Comparison of ENCODE assay signal across 8 mouse cellular contexts in the genomic region with DNA sequence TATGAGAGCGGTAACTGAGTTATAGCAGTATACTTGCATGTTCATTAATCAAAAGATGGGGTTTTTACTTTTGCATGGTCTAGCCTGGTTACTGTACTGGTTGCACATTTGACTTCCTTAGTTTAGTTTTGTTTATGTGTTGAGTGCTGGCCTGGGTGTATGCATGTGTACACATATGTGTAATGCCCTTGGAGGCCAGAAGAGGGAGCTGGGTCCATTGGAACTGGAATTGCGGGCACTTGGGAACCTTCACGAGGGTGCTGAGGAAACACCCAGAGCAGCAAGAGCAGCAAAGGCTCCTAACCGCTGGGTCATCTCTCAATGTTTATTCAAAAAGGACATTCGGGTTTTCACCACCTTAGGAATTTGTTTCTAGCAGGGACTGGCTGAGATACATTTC.
DNase-seq lines count a peak whose midpoint lies in the region; ATAC-seq lines count a peak whose summit lies in the region.

No protein-coding gene starts in this region.

- no peaks in the 10 kb centered on the region for H3K36me3 ChIP-seq in midbrain, embryonic 10.5 days
- H3K36me3 ChIP-seq in midbrain, embryonic 16.5 days (ENCODE audit: control insufficient read depth, insufficient read depth, low read length), result 0 out of 2 replicates have a peak, but pooled peaks cover 2% of the 10 kb centered on the region
- no peaks in the 10 kb centered on the region for H3K36me3 ChIP-seq in limb, embryonic 11.5 days (ENCODE audit: control insufficient read depth, insufficient read depth, low read length)

- no peak overlapping the region for H3K4me2 ChIP-seq in midbrain, embryonic 16.5 days (ENCODE audit: low read length)
- H3K4me2 ChIP-seq in limb, embryonic 11.5 days (ENCODE audit: low read depth, severe bottlenecking), result no peak overlapping the region

- H3K27ac ChIP-seq in midbrain, embryonic 10.5 days (replicated peaks), result no peak overlapping the region
- no peak overlapping the region for H3K27ac ChIP-seq in midbrain, embryonic 16.5 days (ENCODE audit: low read length)
- no peak overlapping the region for H3K27ac ChIP-seq in limb, embryonic 11.5 days (replicated peaks; ENCODE audit: low read depth, low read length)

- peaks cover 10% of the 10 kb centered on the region; the same call in 1 of the 2 replicates for H3K9me3 ChIP-seq in midbrain, embryonic 10.5 days (replicated peaks)
- 0 out of 2 replicates have a peak, but pooled peaks cover 2% of the 10 kb centered on the region for H3K9me3 ChIP-seq in midbrain, embryonic 16.5 days (replicated peaks; ENCODE audit: control insufficient read depth, low read length, poor library complexity, severe bottlenecking)
- H3K9me3 ChIP-seq in limb, embryonic 11.5 days (ENCODE audit: control insufficient read depth, low read length), result no peaks in the 10 kb centered on the region

- ATAC-seq in cerebellum, adult (ENCODE audit: insufficient number of reproducible peaks, low FRiP score, low TSS enrichment), result no peak
- no peak for ATAC-seq in midbrain, embryonic 16.5 days
- ATAC-seq in limb, embryonic 11.5 days (ENCODE audit: insufficient number of reproducible peaks, low FRiP score, low TSS enrichment, low read depth), result no peak

- DNase-seq in cerebellum, adult 8-10 months, result peak; percentile 8
- peak; percentile 18 for DNase-seq in midbrain, embryonic 10.5 days (ENCODE audit: low spot score)
- peak; percentile 19 for DNase-seq in c-Kit-positive CD71-negative TER-119-negative erythroid progenitor cells, embryonic 14.5 days (ENCODE audit: low read depth)
- peak; percentile 42 for DNase-seq in limb, embryonic 11.5 days (ENCODE audit: low spot score)
- DNase-seq in thymus, postnatal 25 days, result peak; percentile 22
- DNase-seq in natural killer cell, adult 2 months (ENCODE audit: low spot score in 2 of 2), result no peak

- no peak overlapping the region for H3K9ac ChIP-seq in midbrain, embryonic 16.5 days (ENCODE audit: low read depth, low read length)
- no peak overlapping the region for H3K9ac ChIP-seq in limb, embryonic 11.5 days (ENCODE audit: low read length)

- no peaks in the 10 kb centered on the region for H3K4me1 ChIP-seq in midbrain, embryonic 10.5 days
- H3K4me1 ChIP-seq in midbrain, embryonic 16.5 days (ENCODE audit: control insufficient read depth, insufficient read depth, low read length), result no peaks in the 10 kb centered on the region
- no peaks in the 10 kb centered on the region for H3K4me1 ChIP-seq in limb, embryonic 11.5 days (ENCODE audit: control insufficient read depth, insufficient read depth, low read length)

- no peak overlapping the region for H3K4me3 ChIP-seq in midbrain, embryonic 10.5 days
- no peak overlapping the region for H3K4me3 ChIP-seq in midbrain, embryonic 16.5 days (ENCODE audit: low read depth, low read length)
- H3K4me3 ChIP-seq in limb, embryonic 11.5 days (ENCODE audit: low read depth, low read length), result no peak overlapping the region

- no peaks in the 10 kb centered on the region for H3K27me3 ChIP-seq in midbrain, embryonic 10.5 days (ENCODE audit: low read depth, poor library complexity, severe bottlenecking)
- H3K27me3 ChIP-seq in midbrain, embryonic 16.5 days (ENCODE audit: control insufficient read depth, insufficient read depth, low read depth, low read length), result no peaks in the 10 kb centered on the region
- no peaks in the 10 kb centered on the region for H3K27me3 ChIP-seq in limb, embryonic 11.5 days (ENCODE audit: control insufficient read depth, insufficient read depth, low read length)

- 78% methylated on average over 5 of the region's 5 CpGs for WGBS in midbrain, embryonic 10.5 days
- WGBS in midbrain, embryonic 16.5 days, result 75% methylated on average over 5 of the region's 5 CpGs
- 81% methylated on average over 5 of the region's 5 CpGs for WGBS in limb, embryonic 11.5 days

Comparison
In these comparisons a context has a peak if more than half of its experiments do, and no peak if none do; other contexts are left out.
1. DNase-seq: peak in cerebellum, adult 8-10 months (single experiment), midbrain, embryonic 10.5 days (single experiment), c-Kit-positive CD71-negative TER-119-negative erythroid progenitor cells, embryonic 14.5 days (single experiment), limb, embryonic 11.5 days (single experiment) and thymus, postnatal 25 days (single experiment); none in natural killer cell, adult 2 months (0 of 2).